Mouse (Mus musculus): ENCODE data around the gene Gldc.

GRCm38 (mm10) chr19:30114919-30115441 is 60.2 kb downstream of the Gldc start:
- TF ChIP-seq CTCF (IDR thresholded peaks at IDR 0.05; ENCODE audit: extremely low read depth, insufficient read depth, insufficient read length, insufficient replicate concordance) (no peak), POLR2A (IDR thresholded peaks at IDR 0.05; ENCODE audit: low read depth, low read length) (no peak)

All from spleen, adult 2 months (tissue).